Mouse (Mus musculus): Measurements from ENCODE around the gene Ptprn. TPM values are rescaled to one million over a fixed set of nuclear protein-coding genes. Genes with fewer than 3 reads are reported as not detected.
A peak's percentile ranks its signal among the peaks of the same experiment; 100 is the strongest.
"Not testable (repeated sequence)": the region's sequence is repeated elsewhere in the genome, so short reads cannot be mapped to it uniquely, and the experiment has no call there.

Ptprn gene
- polyA plus RNA-seq, 1 experiment from 2014 or later = 26.1 TPM

GRCm38 (mm10) chr1:75244836-75245235 lies 19.5 kb downstream of the Ptprn start:
- Histone ChIP-seq H3K9me3 (ENCODE audit: control insufficient read depth, low read length) (no peaks in the 10 kb centered on the region), H3K27ac (no peak overlapping the region; the same call in 1 of the 2 replicates), H3K9ac (no peak overlapping the region), H3K27me3 (ENCODE audit: control insufficient read depth, insufficient read depth, low read length) (no peaks in the 10 kb centered on the region), H3K4me3 (replicated peaks; ENCODE audit: low read length) (no peak overlapping the region), H3K4me2 (replicated peaks) (no peak overlapping the region), H3K36me3 (replicated peaks; ENCODE audit: control insufficient read depth, insufficient read depth) (peaks cover 22% of the 10 kb centered on the region), H3K4me1 (replicated peaks; ENCODE audit: control insufficient read depth, insufficient read depth, low read length) (no peaks in the 10 kb centered on the region)
- 20% methylated on average over 4 of the region's 4 CpGs for WGBS
- peak; percentile 64; the same call in 1 of the 2 replicates for ATAC-seq (ENCODE audit: low FRiP score)
- DNase-seq (ENCODE audit: low spot score) = peak; percentile 70

DNA sequence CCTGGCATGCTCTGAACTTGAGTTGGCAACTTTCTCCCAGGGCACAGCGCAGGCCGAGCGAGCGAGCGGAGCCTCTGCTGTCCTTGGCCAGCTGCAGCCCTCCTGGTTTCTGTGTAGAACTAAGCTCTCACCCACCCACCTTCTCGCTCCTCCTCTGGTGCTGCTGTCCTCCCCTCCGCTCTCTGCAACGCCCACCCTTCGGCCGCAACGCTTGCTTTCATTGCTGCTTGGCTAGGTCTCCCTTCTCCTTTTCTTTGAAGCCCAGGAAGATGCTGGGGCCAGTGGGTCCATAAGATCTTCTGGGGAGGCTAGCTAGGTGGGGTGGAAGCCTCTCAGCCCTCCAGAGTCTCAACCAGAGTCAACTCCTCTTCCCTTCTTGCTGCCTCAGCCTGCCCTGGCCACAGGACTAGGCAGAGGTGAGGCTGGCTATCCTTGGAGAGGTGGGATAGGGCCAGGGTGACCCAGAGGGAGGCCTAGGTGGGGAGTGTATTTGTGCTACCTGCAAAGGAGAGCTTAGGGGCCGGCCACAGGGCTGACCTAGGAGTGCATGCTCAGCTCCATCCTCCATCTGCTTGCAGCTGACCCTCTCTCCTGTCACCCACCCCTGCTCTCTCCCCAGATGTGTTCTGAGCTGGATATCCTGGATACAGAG lies 20.0 kb downstream of the Ptprn start:
- DNase-seq (ENCODE audit: low spot score) (no peak), ATAC-seq (ENCODE audit: low FRiP score) (peak; percentile 4; the same call in 1 of the 2 replicates)
- peaks cover 26% of the 10 kb centered on the region for H3K36me3 ChIP-seq (replicated peaks; ENCODE audit: control insufficient read depth, insufficient read depth)
- no peak overlapping the region for H3K27ac ChIP-seq
- no peaks in the 10 kb centered on the region for H3K4me1 ChIP-seq (replicated peaks; ENCODE audit: control insufficient read depth, insufficient read depth, low read length)
- H3K4me2 ChIP-seq (replicated peaks) = no peak overlapping the region
- H3K9me3 ChIP-seq (ENCODE audit: control insufficient read depth, low read length) = no peaks in the 10 kb centered on the region
- no peak overlapping the region for H3K9ac ChIP-seq
- H3K4me3 ChIP-seq (replicated peaks; ENCODE audit: low read length) = no peak overlapping the region
- no peaks in the 10 kb centered on the region for H3K27me3 ChIP-seq (ENCODE audit: control insufficient read depth, insufficient read depth, low read length)
- 85% methylated on average over 12 of the region's 12 CpGs for WGBS

- DNase-seq (ENCODE audit: low spot score) (no peak), ATAC-seq (ENCODE audit: low FRiP score) (no peak)
- H3K9ac ChIP-seq = no peak overlapping the region
- H3K27me3 ChIP-seq (ENCODE audit: control insufficient read depth, insufficient read depth, low read length) = no peaks in the 10 kb centered on the region
- H3K4me2 ChIP-seq (replicated peaks) = no peak overlapping the region
- H3K4me3 ChIP-seq (replicated peaks; ENCODE audit: low read length) = no peak overlapping the region
- H3K27ac ChIP-seq = no peak overlapping the region
- WGBS = 90% methylated on average over 14 of the region's 14 CpGs
- no peaks in the 10 kb centered on the region for H3K9me3 ChIP-seq (ENCODE audit: control insufficient read depth, low read length)
- H3K36me3 ChIP-seq (replicated peaks; ENCODE audit: control insufficient read depth, insufficient read depth) = peaks cover 30% of the 10 kb centered on the region
- H3K4me1 ChIP-seq (replicated peaks; ENCODE audit: control insufficient read depth, insufficient read depth, low read length) = no peaks in the 10 kb centered on the region
Measured at GRCm38 (mm10) chr1:75243411-75243810, 20.9 kb downstream of the Ptprn start.

- H3K27ac ChIP-seq = no peak overlapping the region
- H3K4me3 ChIP-seq (replicated peaks; ENCODE audit: low read length) = no peak overlapping the region
- H3K9me3 ChIP-seq (ENCODE audit: control insufficient read depth, low read length) = no peaks in the 10 kb centered on the region
- H3K27me3 ChIP-seq (ENCODE audit: control insufficient read depth, insufficient read depth, low read length) = no peaks in the 10 kb centered on the region
- WGBS = 83% methylated on average over 10 of the region's 10 CpGs
- no peak overlapping the region for H3K4me2 ChIP-seq (replicated peaks)
- ATAC-seq (ENCODE audit: low FRiP score) (no peak), DNase-seq (ENCODE audit: low spot score) (no peak)
- peaks cover 15% of the 10 kb centered on the region for H3K4me1 ChIP-seq (replicated peaks; ENCODE audit: control insufficient read depth, insufficient read depth, low read length)
- peaks cover 30% of the 10 kb centered on the region for H3K36me3 ChIP-seq (replicated peaks; ENCODE audit: control insufficient read depth, insufficient read depth)
- no peak overlapping the region for H3K9ac ChIP-seq
Measured at GRCm38 (mm10) chr1:75239591-75239990, 24.7 kb downstream of the Ptprn start.

DNA sequence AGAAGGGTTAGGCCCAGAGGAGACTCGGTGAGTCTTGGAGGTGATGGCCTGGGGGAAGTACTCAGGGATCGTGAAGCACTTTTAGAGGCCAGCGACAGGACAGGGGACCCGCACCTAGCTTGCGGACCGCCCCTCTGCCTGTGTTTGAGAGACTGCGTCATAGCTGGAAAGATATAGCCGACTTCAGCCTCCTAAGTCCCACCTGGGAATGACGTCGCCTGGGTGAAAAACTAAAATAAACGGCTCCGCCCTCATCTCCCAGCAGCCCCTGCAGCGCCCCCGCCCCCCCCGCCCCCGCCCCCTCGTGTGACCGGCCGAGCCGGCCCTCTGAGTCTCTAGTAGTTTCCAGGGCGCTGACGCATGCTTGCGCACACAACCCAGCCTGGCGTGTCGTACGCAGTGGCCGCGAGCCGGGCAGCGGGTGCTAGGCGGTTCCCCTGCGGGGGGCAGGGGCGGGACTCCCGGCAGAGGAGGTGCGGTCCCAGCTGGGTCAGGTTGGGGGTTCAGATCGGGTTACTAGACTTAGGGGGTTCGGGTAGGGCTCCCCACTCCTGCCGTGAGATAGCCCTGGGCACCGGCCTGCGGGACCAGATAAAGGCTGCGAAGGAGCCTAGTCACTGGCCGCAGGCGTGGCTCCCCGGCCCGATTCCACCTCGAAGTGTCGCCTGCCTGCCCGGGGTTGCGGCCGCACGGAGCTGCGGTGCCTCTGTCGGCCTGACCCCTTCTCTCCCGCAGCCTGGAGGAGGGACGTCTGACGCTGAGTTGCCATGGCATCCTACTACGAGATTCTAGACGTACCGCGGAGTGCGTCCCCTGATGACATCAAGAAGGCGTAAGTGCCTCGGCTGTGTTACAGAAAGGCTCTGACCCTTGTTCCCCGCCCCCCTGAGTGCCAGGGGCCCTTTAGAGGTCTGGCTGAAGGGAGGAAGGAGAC lies 27.9 kb downstream of the Ptprn start, which contains the start of gene Dnajb2:
Gene Dnajb2, plus strand, starts transcription at position 290 of the 934 bp plus-strand sequence.
- ATAC-seq (ENCODE audit: low FRiP score) (peak; percentile 89), DNase-seq (ENCODE audit: low spot score) (peak; percentile 68)
- Histone ChIP-seq H3K4me3 (replicated peaks; ENCODE audit: low read length) (peak within 1 kb of the TSS; percentile 63), H3K9ac (peak within 1 kb of the TSS; percentile 85), H3K27me3 (ENCODE audit: control insufficient read depth, insufficient read depth, low read length) (no peaks in the 10 kb centered on the region), H3K4me1 (replicated peaks; ENCODE audit: control insufficient read depth, insufficient read depth, low read length) (peaks cover 15% of the 10 kb centered on the region), H3K4me2 (replicated peaks) (peak within 1 kb of the TSS; percentile 83), H3K27ac (peak within 1 kb of the TSS; percentile 87), H3K36me3 (replicated peaks; ENCODE audit: control insufficient read depth, insufficient read depth) (peaks cover 20% of the 10 kb centered on the region), H3K9me3 (ENCODE audit: control insufficient read depth, low read length) (no peaks in the 10 kb centered on the region)
- 1% methylated on average over 64 of the region's 64 CpGs for WGBS

GRCm38 (mm10) chr1:75234606-75235005 lies 29.7 kb downstream of the Ptprn start:
- Histone ChIP-seq H3K4me2 (replicated peaks) (no peak overlapping the region), H3K4me1 (replicated peaks; ENCODE audit: control insufficient read depth, insufficient read depth, low read length) (peaks cover 15% of the 10 kb centered on the region), H3K9me3 (ENCODE audit: control insufficient read depth, low read length) (no peaks in the 10 kb centered on the region), H3K36me3 (replicated peaks; ENCODE audit: control insufficient read depth, insufficient read depth) (peaks cover 6% of the 10 kb centered on the region; the same call in 1 of the 2 replicates), H3K27ac (no peak overlapping the region; the same call in 1 of the 2 replicates), H3K9ac (no peak overlapping the region), H3K27me3 (ENCODE audit: control insufficient read depth, insufficient read depth, low read length) (no peaks in the 10 kb centered on the region), H3K4me3 (replicated peaks; ENCODE audit: low read length) (no peak overlapping the region)
- DNase-seq (ENCODE audit: low spot score) (peak; percentile 55), ATAC-seq (ENCODE audit: low FRiP score) (peak; percentile 64)
- under 1% methylated on average over 8 of the region's 8 CpGs for WGBS

DNA sequence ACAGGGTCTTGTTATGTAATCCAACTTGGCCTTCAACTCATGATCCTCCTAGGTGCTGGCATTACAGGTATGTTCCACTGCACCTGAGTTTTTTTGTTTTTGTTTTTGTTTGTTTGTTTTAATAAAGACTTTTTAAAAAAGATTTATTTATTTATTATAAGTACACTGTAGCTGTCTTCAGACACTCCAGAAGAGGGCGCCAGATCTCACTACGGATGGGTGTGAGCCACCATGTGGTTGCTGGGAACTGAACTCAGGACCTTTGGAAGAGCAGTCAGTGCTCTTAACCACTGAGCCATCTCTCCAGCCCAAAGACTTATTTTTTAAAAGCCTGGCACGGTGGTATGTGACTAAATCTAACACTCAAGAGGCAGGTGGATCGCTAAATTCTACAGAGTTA lies 31.8 kb downstream of the Ptprn start:
- not testable (repeated sequence) for H3K27ac ChIP-seq; H3K9me3 ChIP-seq (ENCODE audit: control insufficient read depth, low read length); H3K4me3 ChIP-seq (replicated peaks; ENCODE audit: low read length); ATAC-seq (ENCODE audit: low FRiP score); H3K4me2 ChIP-seq (replicated peaks); H3K36me3 ChIP-seq (replicated peaks; ENCODE audit: control insufficient read depth, insufficient read depth); H3K9ac ChIP-seq; DNase-seq (ENCODE audit: low spot score); H3K27me3 ChIP-seq (ENCODE audit: control insufficient read depth, insufficient read depth, low read length)
- peaks cover 11% of the 10 kb centered on the region for H3K4me1 ChIP-seq (replicated peaks; ENCODE audit: control insufficient read depth, insufficient read depth, low read length)
- 76% methylated on average over 4 of the region's 4 CpGs for WGBS

DNA sequence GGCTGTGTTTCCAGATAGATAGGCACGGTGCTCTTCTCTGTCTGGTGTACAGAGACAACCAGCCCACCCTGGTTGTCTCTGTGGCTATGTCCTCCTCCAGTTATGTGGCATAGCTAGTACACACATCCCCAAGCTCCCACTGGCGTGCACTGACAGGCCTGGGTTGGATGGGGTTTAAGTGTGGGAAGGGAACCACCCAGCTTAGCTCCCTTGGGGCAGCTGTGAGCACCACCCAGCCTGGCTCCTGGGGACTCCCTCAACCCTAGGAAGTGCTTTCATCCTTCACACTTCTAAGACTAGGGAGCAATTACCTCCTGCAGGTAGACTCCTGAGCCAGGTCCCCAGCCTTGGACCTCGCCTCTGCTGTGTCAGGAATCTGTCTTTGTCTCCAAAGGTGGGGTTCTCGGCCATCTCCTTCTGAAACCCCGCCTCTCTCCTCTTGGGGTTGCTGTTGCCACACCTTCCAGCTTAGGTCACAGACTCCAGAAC lies 32.6 kb downstream of the Ptprn start, which contains the start of gene A630095N17Rik:
Gene A630095N17Rik, minus strand, starts transcription at position 439 of the 489 bp plus-strand sequence.
- Histone ChIP-seq H3K36me3 (replicated peaks; ENCODE audit: control insufficient read depth, insufficient read depth) (no peaks in the 10 kb centered on the region), H3K27me3 (ENCODE audit: control insufficient read depth, insufficient read depth, low read length) (no peaks in the 10 kb centered on the region), H3K9me3 (ENCODE audit: control insufficient read depth, low read length) (no peaks in the 10 kb centered on the region), H3K4me3 (replicated peaks; ENCODE audit: low read length) (no peak within 1 kb of the TSS), H3K4me1 (replicated peaks; ENCODE audit: control insufficient read depth, insufficient read depth, low read length) (0 out of 2 replicates have a peak, but pooled peaks cover 4% of the 10 kb centered on the region), H3K27ac (no peak within 1 kb of the TSS), H3K4me2 (replicated peaks) (no peak within 1 kb of the TSS), H3K9ac (no peak within 1 kb of the TSS)
- WGBS = 75% methylated on average over 5 of the region's 5 CpGs
- no peak for ATAC-seq (ENCODE audit: low FRiP score)
- DNase-seq (ENCODE audit: low spot score) = no peak

- WGBS = 82% methylated on average over 4 of the region's 4 CpGs
- no peak for ATAC-seq (ENCODE audit: low FRiP score)
- 0 out of 2 replicates have a peak, but pooled peaks cover 4% of the 10 kb centered on the region for H3K4me1 ChIP-seq (replicated peaks; ENCODE audit: control insufficient read depth, insufficient read depth, low read length)
Measured at GRCm38 (mm10) chr1:75231224-75231623, 33.1 kb downstream of the Ptprn start.

More at GRCm38 (mm10) chr1:75231224-75231623, 33.1 kb downstream of the Ptprn start:
- no peaks in the 10 kb centered on the region for H3K27me3 ChIP-seq (ENCODE audit: control insufficient read depth, insufficient read depth, low read length)
- no peak for DNase-seq (ENCODE audit: low spot score)
- H3K9ac ChIP-seq = no peak overlapping the region
- no peaks in the 10 kb centered on the region for H3K9me3 ChIP-seq (ENCODE audit: control insufficient read depth, low read length)
- H3K36me3 ChIP-seq (replicated peaks; ENCODE audit: control insufficient read depth, insufficient read depth) = no peaks in the 10 kb centered on the region
- no peak overlapping the region for H3K4me2 ChIP-seq (replicated peaks)
- H3K27ac ChIP-seq = no peak overlapping the region
- H3K4me3 ChIP-seq (replicated peaks; ENCODE audit: low read length) = no peak overlapping the region
